Mouse (Mus musculus) thymus, adult 2 months (tissue): ENCODE measurements around the gene Zbtb8a. TPM values are rescaled to one million over a fixed set of nuclear protein-coding genes. Genes with fewer than 3 reads are reported as not detected.

ENCODE experiments used
- DNase-seq: peaks from one replicate; pipeline ENCODE4 v3.0.0; 2021
- H3K27ac ChIP-seq: fragments of 200-500 bp; 2 replicates; pipeline ENCODE4 v1.5.1; 2012; ENCODE audit warnings: low read length, control low read depth; ENCODE audit not compliant: control insufficient read depth, insufficient read depth
- H3K27me3 ChIP-seq: fragments of 200-500 bp; 2 replicates; pipeline ENCODE4 v1.6.1; 2012; ENCODE audit warnings: mild to moderate bottlenecking, low read length, moderate library complexity, mixed read lengths; ENCODE audit not compliant: control insufficient read depth, insufficient read depth
- H3K36me3 ChIP-seq: fragments of 200-500 bp; 2 replicates; pipeline ENCODE4 v1.6.1; 2012; ENCODE audit warnings: mild to moderate bottlenecking, low read length, moderate library complexity; ENCODE audit not compliant: control insufficient read depth, insufficient read depth
- H3K4me1 ChIP-seq: fragments of 200-500 bp; replicated peaks from 2 replicates; pipeline ENCODE4 v1.6.1; 2012; ENCODE audit warnings: low read length; ENCODE audit not compliant: control insufficient read depth, insufficient read depth
- H3K4me3 ChIP-seq: fragments of 200-500 bp; 2 replicates; pipeline ENCODE4 v1.5.1; 2012; ENCODE audit warnings: mild to moderate bottlenecking, low read length, control low read depth, moderate library complexity; ENCODE audit not compliant: control insufficient read depth, insufficient read depth
- CTCF ChIP-seq: fragments of 200-500 bp; IDR thresholded peaks from 2 replicates; pipeline ENCODE4 v1.5.1; 2012; ENCODE audit warnings: mild to moderate bottlenecking, control low read depth, low read length, moderate library complexity, borderline replicate concordance; ENCODE audit not compliant: control insufficient read depth, poor library complexity, insufficient read depth; ENCODE audit errors: extremely low read depth
- POLR2A ChIP-seq: fragments of 200-500 bp; IDR thresholded peaks from 2 replicates; pipeline ENCODE4 v1.6.1; 2012; ENCODE audit warnings: mild to moderate bottlenecking, low read length, control low read depth, moderate library complexity; ENCODE audit not compliant: control insufficient read depth, poor library complexity, insufficient read depth; ENCODE audit errors: extremely low read depth
- WGBS: fragments of 180-500 bp; shearing (Covaris S2); methylation state at CpG from one replicate; pipeline ENCODE4 v1.1.7; 2018; 5-methylcytosine and 5-hydroxymethylcytosine counted together
- polyA plus RNA-seq: library from polyadenylated mRNA; depleted of rRNA; stranded (reverse); fragments of >200 nt; gene quantifications from 2 replicates; pipeline ENCODE4 v1.2.3, GENCODE M21; 2012; rRNA removed

Zbtb8a gene
- polyA plus RNA-seq, 1 experiment = 3.6 TPM

- TF ChIP-seq POLR2A (no peak), CTCF (no peak)
- no peak for DNase-seq
- Histone ChIP-seq H3K4me1 (no peaks in the 10 kb centered on the region), H3K4me3 (no peak overlapping the region), H3K36me3 (peaks cover 24% of the 10 kb centered on the region), H3K27ac (no peak overlapping the region), H3K27me3 (no peaks in the 10 kb centered on the region)
- WGBS = 88% methylated on average over 1 of the region's 1 CpGs
Observed at GRCm38 (mm10) chr4:129304306-129304705, 73.6 kb downstream of the Zbtb8a start.

GRCm38 (mm10) chr4:129303816-129304215, 74.1 kb downstream of the Zbtb8a start:
- Histone ChIP-seq H3K4me1 (no peaks in the 10 kb centered on the region), H3K27me3 (no peaks in the 10 kb centered on the region), H3K27ac (no peak overlapping the region), H3K36me3 (peaks cover 19% of the 10 kb centered on the region), H3K4me3 (no peak overlapping the region)
- TF ChIP-seq POLR2A (no peak), CTCF (no peak)
- no peak for DNase-seq
- 95% methylated on average over 9 of the region's 9 CpGs for WGBS

Other genes starting within 250 kb of the Zbtb8a start
- 1.5 and 7.0 TPM in 2 replicates for gene Fndc5, start 241.1 kb downstream of the Zbtb8a start, polyA plus RNA-seq
- gene S100pbp, start 188.4 kb downstream of the Zbtb8a start, polyA plus RNA-seq = 45.3 and 58.7 TPM in 2 replicates
- 17.6 and 19.6 TPM in 2 replicates for gene Yars, start 188.4 kb downstream of the Zbtb8a start, polyA plus RNA-seq
- gene C77080, start 116.7 kb downstream of the Zbtb8a start, polyA plus RNA-seq = 18.7 and 19.5 TPM in 2 replicates
- 0.50 and 0.88 TPM in 2 replicates for gene Sync, start 90.5 kb downstream of the Zbtb8a start, polyA plus RNA-seq
- gene Rbbp4, start 42.7 kb downstream of the Zbtb8a start, polyA plus RNA-seq = 55.5 and 61.0 TPM in 2 replicates
- 14.3 and 14.4 TPM in 2 replicates for gene Zbtb8os, start 42.4 kb downstream of the Zbtb8a start, polyA plus RNA-seq
- 0.20 and 0.36 TPM in 2 replicates for gene Zbtb8b, start 62.7 kb upstream of the Zbtb8a start, polyA plus RNA-seq
- gene Bsdc1, start 83.5 kb upstream of the Zbtb8a start, polyA plus RNA-seq = 21.5 and 27.1 TPM in 2 replicates
- not detected in 2 replicates for gene Tssk3, start 112.9 kb upstream of the Zbtb8a start, polyA plus RNA-seq
- gene Fam229a, start 113.1 kb upstream of the Zbtb8a start, polyA plus RNA-seq = 0.92 and 1.1 TPM in 2 replicates
- gene Marcksl1, start 135.5 kb upstream of the Zbtb8a start, polyA plus RNA-seq = 152 and 190 TPM in 2 replicates
- 198 and 201 TPM in 2 replicates for gene Hdac1, start 164.6 kb upstream of the Zbtb8a start, polyA plus RNA-seq
- gene Lck, start 195.5 kb upstream of the Zbtb8a start, polyA plus RNA-seq = 1,584 and 1,845 TPM in 2 replicates
- 2.6 and 3.0 TPM in 2 replicates for gene Fam167b, start 200.4 kb upstream of the Zbtb8a start, polyA plus RNA-seq
- gene Eif3i, start 222.5 kb upstream of the Zbtb8a start, polyA plus RNA-seq = 331 and 350 TPM in 2 replicates
- gene Tmem234, start 222.6 kb upstream of the Zbtb8a start, polyA plus RNA-seq = 243 and 257 TPM in 2 replicates
- 4.9 and 7.0 TPM in 2 replicates for gene Dcdc2b, start 236.1 kb upstream of the Zbtb8a start, polyA plus RNA-seq
- 73.8 and 78.8 TPM in 2 replicates for gene Iqcc, start 241.0 kb upstream of the Zbtb8a start, polyA plus RNA-seq
- 34.8 and 35.3 TPM in 2 replicates for gene Ccdc28b, start 245.8 kb upstream of the Zbtb8a start, polyA plus RNA-seq